Mouse (Mus musculus): ENCODE measurements around the gene Cdh4. TPM values are rescaled to one million over a fixed set of nuclear protein-coding genes. Genes with fewer than 3 reads are reported as not detected.

Gene Cdh4
- polyA plus RNA-seq, 1 experiment = 0.55 TPM

DNA sequence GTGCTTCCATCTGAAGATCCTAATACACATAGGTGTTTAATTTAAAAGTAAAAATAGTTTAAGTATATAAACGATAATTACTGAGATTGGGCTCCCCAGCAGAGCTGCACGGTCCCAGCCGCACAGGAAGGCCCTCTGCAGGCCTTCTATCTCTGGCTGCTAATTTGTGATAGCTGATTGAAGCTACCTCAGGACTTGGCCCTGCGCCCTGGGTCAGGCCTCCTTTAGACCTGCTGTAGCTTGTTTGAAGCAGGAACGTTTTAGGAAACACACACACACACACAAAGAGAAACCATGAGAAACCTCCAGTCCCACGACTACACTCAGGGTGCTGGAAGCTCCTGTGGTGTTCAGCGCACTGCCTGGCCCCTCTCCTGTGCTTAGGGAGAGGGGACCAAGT lies 263.2 kb downstream of the Cdh4 start:
- H3K4me1 ChIP-seq (ENCODE audit: control insufficient read depth, insufficient read depth, low read length) = no peaks in the 10 kb centered on the region
- TF ChIP-seq CTCF (IDR thresholded peaks at IDR 0.05; ENCODE audit: control insufficient read depth, insufficient read depth, low read length) (no peak), POLR2A (IDR thresholded peaks at IDR 0.05; ENCODE audit: borderline replicate concordance, control insufficient read depth, low read depth, low read length) (no peak)
- WGBS = 68% methylated on average over 7 of the region's 7 CpGs
- no peak overlapping the region for H3K4me3 ChIP-seq (replicated peaks; ENCODE audit: control insufficient read depth, low read depth, low read length)
- no peak overlapping the region for H3K27ac ChIP-seq (ENCODE audit: control insufficient read depth, insufficient read depth, low read depth, low read length, poor library complexity)

DNA sequence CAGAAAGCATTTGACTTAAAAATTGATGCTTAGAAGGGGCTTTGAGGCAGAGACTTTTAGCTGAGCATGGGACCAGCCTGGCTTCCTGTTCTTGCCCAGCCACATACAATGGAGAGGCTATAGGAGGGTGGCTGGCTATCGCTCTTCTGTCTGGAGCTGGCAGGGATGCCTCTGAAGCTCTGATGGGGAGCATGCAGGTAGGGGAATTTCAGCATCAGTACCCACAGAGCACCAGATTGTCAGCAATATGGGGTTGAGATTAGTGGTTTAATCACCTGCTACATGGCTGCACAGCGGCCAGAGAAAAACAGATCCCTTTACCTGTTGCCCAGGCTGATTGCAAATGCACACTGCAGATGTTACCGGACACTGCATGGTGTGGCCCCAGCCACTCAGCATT lies 264.4 kb downstream of the Cdh4 start:
- no peaks in the 10 kb centered on the region for H3K4me1 ChIP-seq (ENCODE audit: control insufficient read depth, insufficient read depth, low read length)
- 79% methylated on average over 3 of the region's 3 CpGs for WGBS
- TF ChIP-seq CTCF (IDR thresholded peaks at IDR 0.05; ENCODE audit: control insufficient read depth, insufficient read depth, low read length) = no peak
- TF ChIP-seq POLR2A (IDR thresholded peaks at IDR 0.05; ENCODE audit: borderline replicate concordance, control insufficient read depth, low read depth, low read length) = no peak

DNA sequence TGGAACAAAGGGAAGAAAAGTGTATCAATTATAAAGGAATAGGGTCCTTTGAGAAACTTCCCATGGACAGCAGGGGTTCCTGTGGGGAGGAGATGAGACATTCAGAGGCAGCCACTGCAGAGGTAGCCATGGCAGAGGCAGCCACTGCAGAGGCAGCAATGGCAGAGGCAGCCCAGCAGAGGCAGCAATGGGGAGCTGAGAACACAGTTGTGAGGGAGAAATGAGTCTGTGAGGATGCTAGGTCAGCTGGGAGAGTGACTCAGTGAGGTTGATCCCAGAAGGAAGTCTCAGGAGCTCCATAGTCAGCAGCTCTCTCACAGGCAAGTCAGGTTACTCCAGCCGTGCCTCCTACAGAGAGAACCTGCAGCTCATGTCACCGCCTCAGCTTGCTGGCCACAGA lies 266.9 kb downstream of the Cdh4 start:
- Histone ChIP-seq H3K27ac (ENCODE audit: control insufficient read depth, insufficient read depth, low read depth, low read length, poor library complexity) (no peak overlapping the region), H3K4me3 (replicated peaks; ENCODE audit: control insufficient read depth, low read depth, low read length) (no peak overlapping the region), H3K4me1 (ENCODE audit: control insufficient read depth, insufficient read depth, low read length) (no peaks in the 10 kb centered on the region)
- 83% methylated on average over 2 of the region's 2 CpGs for WGBS
- TF ChIP-seq POLR2A (IDR thresholded peaks at IDR 0.05; ENCODE audit: borderline replicate concordance, control insufficient read depth, low read depth, low read length) = no peak
- no peak for TF ChIP-seq CTCF (IDR thresholded peaks at IDR 0.05; ENCODE audit: control insufficient read depth, insufficient read depth, low read length)

More for the DNA sequence above, 264.4 kb downstream of the Cdh4 start:
- no peak overlapping the region for H3K27ac ChIP-seq (ENCODE audit: control insufficient read depth, insufficient read depth, low read depth, low read length, poor library complexity)
- H3K4me3 ChIP-seq (replicated peaks; ENCODE audit: control insufficient read depth, low read depth, low read length) = no peak overlapping the region

DNA sequence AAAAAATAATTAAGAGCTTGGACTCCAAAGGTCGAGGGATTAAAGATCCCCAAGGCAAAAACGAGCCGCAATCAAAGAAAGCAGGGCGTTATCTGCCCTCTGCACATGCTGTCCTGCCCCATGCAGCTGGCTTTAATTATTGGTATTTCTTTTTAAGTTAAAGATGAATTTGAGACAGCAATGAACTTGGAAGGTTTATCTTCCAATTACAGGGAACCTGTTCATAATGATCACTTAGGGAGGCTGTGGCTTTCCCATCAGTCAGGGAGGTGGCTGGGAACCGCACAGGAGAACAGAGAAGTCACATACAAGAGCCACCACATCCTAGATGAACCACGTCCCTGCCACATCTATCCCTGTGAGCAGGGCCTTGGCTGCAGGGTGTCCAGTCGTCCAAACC lies 270.5 kb downstream of the Cdh4 start:
- 61% methylated on average over 7 of the region's 7 CpGs for WGBS
- Histone ChIP-seq H3K4me1 (ENCODE audit: control insufficient read depth, insufficient read depth, low read length) (no peaks in the 10 kb centered on the region), H3K27ac (ENCODE audit: control insufficient read depth, insufficient read depth, low read depth, low read length, poor library complexity) (no peak overlapping the region), H3K4me3 (replicated peaks; ENCODE audit: control insufficient read depth, low read depth, low read length) (no peak overlapping the region)
- TF ChIP-seq POLR2A (IDR thresholded peaks at IDR 0.05; ENCODE audit: borderline replicate concordance, control insufficient read depth, low read depth, low read length) (no peak), CTCF (IDR thresholded peaks at IDR 0.05; ENCODE audit: control insufficient read depth, insufficient read depth, low read length) (no peak)

DNA sequence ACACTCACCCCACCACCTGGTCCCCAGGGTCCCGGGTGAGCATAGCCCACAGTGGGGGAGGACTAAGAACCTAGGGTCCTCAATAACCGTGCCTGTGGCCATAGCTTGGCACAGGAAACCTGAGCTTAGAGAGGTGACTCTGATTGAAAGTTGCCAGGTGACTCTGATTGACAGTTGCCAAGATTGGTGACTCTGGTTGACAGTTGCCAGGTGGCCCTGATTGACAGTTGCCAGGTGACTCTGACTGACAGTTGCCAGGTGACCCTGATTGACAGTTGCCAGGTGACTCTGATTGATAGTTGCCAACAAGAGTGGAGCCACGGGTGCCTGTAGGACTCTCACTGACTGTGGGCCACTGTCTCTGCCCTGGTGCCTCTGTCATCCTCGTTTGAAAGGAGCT lies 271.1 kb downstream of the Cdh4 start:
- no peak overlapping the region for H3K4me3 ChIP-seq (replicated peaks; ENCODE audit: control insufficient read depth, low read depth, low read length)
- no peak overlapping the region for H3K27ac ChIP-seq (ENCODE audit: control insufficient read depth, insufficient read depth, low read depth, low read length, poor library complexity)
- TF ChIP-seq POLR2A (IDR thresholded peaks at IDR 0.05; ENCODE audit: borderline replicate concordance, control insufficient read depth, low read depth, low read length) = no peak
- TF ChIP-seq CTCF (IDR thresholded peaks at IDR 0.05; ENCODE audit: control insufficient read depth, insufficient read depth, low read length) = no peak
- no peaks in the 10 kb centered on the region for H3K4me1 ChIP-seq (ENCODE audit: control insufficient read depth, insufficient read depth, low read length)
- WGBS = 55% methylated on average over 4 of the region's 4 CpGs

DNA sequence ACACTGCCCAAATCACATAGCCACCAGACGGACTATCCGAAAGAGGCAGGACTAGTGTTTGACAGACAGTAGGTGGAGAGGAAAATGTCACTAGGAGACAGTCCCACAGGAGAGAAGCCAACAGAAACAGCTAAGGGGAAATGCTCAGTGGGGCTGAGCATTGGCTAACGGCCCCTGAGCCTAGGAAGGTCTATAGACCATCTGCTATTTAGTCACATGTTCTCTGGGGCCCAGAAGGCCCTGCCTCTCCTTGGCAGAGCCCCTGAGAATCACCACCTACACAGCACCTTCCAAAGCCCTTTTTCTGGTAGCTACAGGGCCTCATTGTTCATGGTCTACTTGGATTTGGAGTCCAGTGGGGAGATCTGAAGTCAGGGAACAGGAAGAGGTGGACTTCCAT lies 271.9 kb downstream of the Cdh4 start:
- 69% methylated on average over 3 of the region's 3 CpGs for WGBS
- no peaks in the 10 kb centered on the region for H3K4me1 ChIP-seq (ENCODE audit: control insufficient read depth, insufficient read depth, low read length)
- TF ChIP-seq POLR2A (IDR thresholded peaks at IDR 0.05; ENCODE audit: borderline replicate concordance, control insufficient read depth, low read depth, low read length) (no peak), CTCF (IDR thresholded peaks at IDR 0.05; ENCODE audit: control insufficient read depth, insufficient read depth, low read length) (no peak)
- no peak overlapping the region for H3K27ac ChIP-seq (ENCODE audit: control insufficient read depth, insufficient read depth, low read depth, low read length, poor library complexity)
- H3K4me3 ChIP-seq (replicated peaks; ENCODE audit: control insufficient read depth, low read depth, low read length) = no peak overlapping the region

DNA sequence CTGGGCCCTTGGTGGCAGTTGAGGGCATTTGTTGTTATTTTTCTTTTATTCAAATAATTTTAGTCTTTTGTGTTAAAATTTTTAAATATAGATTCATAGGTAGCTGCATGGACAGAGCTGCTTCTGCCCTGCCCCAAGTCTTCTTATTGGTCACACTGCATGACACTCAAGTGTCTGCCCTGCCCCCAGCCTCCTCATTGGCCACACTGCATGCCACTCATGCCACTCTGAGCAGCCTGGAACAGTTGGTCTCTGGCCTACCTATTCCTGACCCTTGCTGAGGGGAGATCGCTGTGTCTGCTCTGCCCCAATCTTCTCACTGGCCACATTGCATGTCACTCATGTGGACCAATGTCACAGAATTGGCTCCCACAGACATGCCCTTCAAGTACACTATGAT lies 273.1 kb downstream of the Cdh4 start:
- no peak overlapping the region for H3K27ac ChIP-seq (ENCODE audit: control insufficient read depth, insufficient read depth, low read depth, low read length, poor library complexity)
- no peaks in the 10 kb centered on the region for H3K4me1 ChIP-seq (ENCODE audit: control insufficient read depth, insufficient read depth, low read length)
- no peak overlapping the region for H3K4me3 ChIP-seq (replicated peaks; ENCODE audit: control insufficient read depth, low read depth, low read length)
- 82% methylated on average over 1 of the region's 1 CpGs for WGBS
- TF ChIP-seq CTCF (IDR thresholded peaks at IDR 0.05; ENCODE audit: control insufficient read depth, insufficient read depth, low read length) (no peak), POLR2A (IDR thresholded peaks at IDR 0.05; ENCODE audit: borderline replicate concordance, control insufficient read depth, low read depth, low read length) (no peak)

DNA sequence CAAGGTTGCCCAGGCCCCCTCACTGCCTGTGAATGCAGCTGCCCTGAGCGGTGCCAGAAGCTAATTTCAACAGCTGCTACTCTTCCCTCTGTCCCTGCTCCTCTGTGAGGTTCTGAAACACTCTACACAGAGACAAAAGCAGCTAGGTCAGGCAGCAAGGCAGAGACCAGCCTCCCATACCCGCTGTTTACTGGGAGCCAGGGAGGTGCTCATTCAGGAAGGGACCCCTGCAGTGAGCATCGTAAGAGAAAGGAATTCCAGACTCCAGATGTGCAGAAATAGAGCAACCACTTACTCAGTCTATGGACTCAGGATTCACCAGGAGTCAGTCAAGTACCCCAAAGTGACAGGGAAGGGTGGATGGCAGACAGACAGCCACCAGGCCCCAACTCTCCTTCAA lies 278.1 kb downstream of the Cdh4 start:
- Histone ChIP-seq H3K4me3 (replicated peaks; ENCODE audit: control insufficient read depth, low read depth, low read length) (no peak overlapping the region), H3K4me1 (ENCODE audit: control insufficient read depth, insufficient read depth, low read length) (no peaks in the 10 kb centered on the region), H3K27ac (ENCODE audit: control insufficient read depth, insufficient read depth, low read depth, low read length, poor library complexity) (no peak overlapping the region)
- TF ChIP-seq CTCF (IDR thresholded peaks at IDR 0.05; ENCODE audit: control insufficient read depth, insufficient read depth, low read length) = no peak
- no peak for TF ChIP-seq POLR2A (IDR thresholded peaks at IDR 0.05; ENCODE audit: borderline replicate concordance, control insufficient read depth, low read depth, low read length)
- WGBS = 67% methylated on average over 3 of the region's 3 CpGs
